Mouse (Mus musculus) stomach, embryonic 15.5 days (tissue): ENCODE measurements around the gene Aqp11. TPM values are rescaled to one million over a fixed set of nuclear protein-coding genes. Genes with fewer than 3 reads are reported as not detected.

Source experiments
- ATAC-seq: fragments of 200-750 bp; cut with Nextera tagmentation; 2 replicates; pipeline ENCODE4 v1.8.0; 2017; ENCODE audit warnings: low read depth, moderate number of reproducible peaks, moderate TSS enrichment; ENCODE audit not compliant: insufficient read depth, low FRiP score
- H3K27ac ChIP-seq: fragments of 300-500 bp; sonication (generic); 2 replicates; pipeline ENCODE4 v1.5.1; 2015; ENCODE audit warnings: mild to moderate bottlenecking, inconsistent platforms
- H3K27me3 ChIP-seq: fragments of 300-500 bp; sonication (generic); replicated peaks from 2 replicates; pipeline ENCODE4 v1.6.1; 2015; ENCODE audit warnings: inconsistent platforms
- H3K36me3 ChIP-seq: fragments of 300-500 bp; sonication (generic); 2 replicates; pipeline ENCODE4 v1.6.1; 2015; ENCODE audit warnings: inconsistent platforms
- H3K4me1 ChIP-seq: fragments of 300-500 bp; sonication (generic); 2 replicates; pipeline ENCODE4 v1.6.1; 2015; ENCODE audit warnings: inconsistent platforms
- H3K4me2 ChIP-seq: fragments of 300-500 bp; sonication (generic); 2 replicates; pipeline ENCODE4 v1.6.1; 2015; ENCODE audit warnings: mild to moderate bottlenecking, inconsistent platforms
- H3K4me3 ChIP-seq: fragments of 300-500 bp; sonication (generic); replicated peaks from 2 replicates; pipeline ENCODE4 v1.5.1; 2015; ENCODE audit warnings: inconsistent platforms
- H3K9ac ChIP-seq: fragments of 300-500 bp; sonication (generic); 2 replicates; pipeline ENCODE4 v1.6.1; 2015; ENCODE audit warnings: inconsistent platforms
- H3K9me3 ChIP-seq: fragments of 300-500 bp; sonication (generic); 2 replicates; pipeline ENCODE4 v1.6.1; 2016; ENCODE audit warnings: inconsistent platforms
- WGBS: fragments of 180-500 bp; shearing (Covaris S2); methylation state at CpG from one replicate; pipeline ENCODE4 v1.1.7; 2015; 5-methylcytosine and 5-hydroxymethylcytosine counted together
- polyA plus RNA-seq: library from polyadenylated mRNA; unstranded; fragments of >200 nt; fragmentation: Nextera tagmentation; extraction: Ambion mirVana; gene quantifications from 2 replicates; pipeline ENCODE4 v1.2.1, GENCODE M21; 2015

Gene Aqp11
- polyA plus RNA-seq, 1 experiment from 2014 or later = 19.0 TPM

DNA sequence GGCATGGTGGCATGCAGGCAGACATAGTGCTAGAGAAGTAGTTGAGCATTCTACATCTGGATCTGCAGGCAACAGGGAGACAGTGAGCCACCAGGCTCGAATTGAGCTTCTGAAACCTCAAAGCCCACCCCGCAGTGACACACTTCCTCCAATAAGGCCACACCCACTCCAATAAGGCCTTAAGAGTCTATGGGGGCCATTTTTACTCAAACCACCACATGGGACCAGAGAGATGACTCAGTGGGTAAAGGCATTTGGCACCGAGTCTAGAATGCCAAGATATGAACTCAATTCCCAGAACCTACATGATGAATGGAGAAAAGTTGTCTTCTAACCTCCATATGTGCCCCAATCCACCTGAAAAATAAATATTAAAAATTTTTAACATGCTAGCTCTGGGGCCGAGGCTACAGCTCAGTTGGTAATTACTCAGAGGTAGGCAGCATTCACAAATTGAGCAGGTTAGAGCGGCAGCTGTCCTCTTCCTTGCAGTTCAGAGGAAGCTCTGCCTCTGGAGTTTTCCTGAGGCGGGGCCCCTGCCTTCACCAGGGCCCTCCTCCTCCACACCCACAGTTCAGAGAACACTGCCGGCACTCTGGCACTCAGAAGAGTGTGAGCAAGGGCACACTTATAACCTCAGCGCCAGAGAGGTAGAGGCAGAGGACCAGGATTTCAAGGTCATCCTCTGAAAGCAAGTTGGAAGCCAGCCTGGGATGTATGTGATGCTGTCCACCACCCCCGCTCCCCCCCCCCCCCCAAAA is 28.5 kb upstream of the Aqp11 start:
- H3K4me2 ChIP-seq = no peak overlapping the region
- 0 out of 2 replicates have a peak, but pooled peaks have one; percentile 46 for ATAC-seq
- no peaks in the 10 kb centered on the region for H3K4me1 ChIP-seq
- no peaks in the 10 kb centered on the region for H3K36me3 ChIP-seq
- H3K4me3 ChIP-seq = no peak overlapping the region
- H3K9ac ChIP-seq = no peak overlapping the region
- 65% methylated on average over 9 of the region's 9 CpGs for WGBS
- H3K27ac ChIP-seq = no peak overlapping the region
- no peaks in the 10 kb centered on the region for H3K9me3 ChIP-seq
- no peaks in the 10 kb centered on the region for H3K27me3 ChIP-seq

DNA sequence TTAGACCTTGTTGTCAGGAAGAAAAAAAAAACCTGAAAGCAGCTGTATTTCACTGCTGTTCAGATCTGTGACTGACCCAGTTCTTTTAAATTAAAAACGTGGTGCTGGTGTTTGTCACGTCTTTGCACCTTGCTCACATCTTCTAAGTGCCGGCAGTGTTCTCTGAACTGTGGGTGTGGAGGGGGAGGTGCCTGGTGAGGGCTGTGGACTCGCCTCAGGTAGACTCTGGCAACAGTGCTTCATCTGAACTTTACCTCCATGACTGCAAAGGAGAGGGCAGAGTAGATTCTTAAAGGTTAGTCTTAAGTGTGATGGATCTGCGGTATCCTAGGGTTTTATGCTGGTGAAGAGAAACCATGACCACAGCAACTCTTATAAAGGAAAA is 27.9 kb upstream of the Aqp11 start:
- H3K27me3 ChIP-seq = no peaks in the 10 kb centered on the region
- no peak overlapping the region for H3K4me3 ChIP-seq
- no peaks in the 10 kb centered on the region for H3K4me1 ChIP-seq
- H3K36me3 ChIP-seq = no peaks in the 10 kb centered on the region
- no peak overlapping the region for H3K27ac ChIP-seq
- ATAC-seq = no peak
- no peak overlapping the region for H3K9ac ChIP-seq
- H3K9me3 ChIP-seq = no peaks in the 10 kb centered on the region
- WGBS = 78% methylated on average over 5 of the region's 5 CpGs
- H3K4me2 ChIP-seq = no peak overlapping the region

DNA sequence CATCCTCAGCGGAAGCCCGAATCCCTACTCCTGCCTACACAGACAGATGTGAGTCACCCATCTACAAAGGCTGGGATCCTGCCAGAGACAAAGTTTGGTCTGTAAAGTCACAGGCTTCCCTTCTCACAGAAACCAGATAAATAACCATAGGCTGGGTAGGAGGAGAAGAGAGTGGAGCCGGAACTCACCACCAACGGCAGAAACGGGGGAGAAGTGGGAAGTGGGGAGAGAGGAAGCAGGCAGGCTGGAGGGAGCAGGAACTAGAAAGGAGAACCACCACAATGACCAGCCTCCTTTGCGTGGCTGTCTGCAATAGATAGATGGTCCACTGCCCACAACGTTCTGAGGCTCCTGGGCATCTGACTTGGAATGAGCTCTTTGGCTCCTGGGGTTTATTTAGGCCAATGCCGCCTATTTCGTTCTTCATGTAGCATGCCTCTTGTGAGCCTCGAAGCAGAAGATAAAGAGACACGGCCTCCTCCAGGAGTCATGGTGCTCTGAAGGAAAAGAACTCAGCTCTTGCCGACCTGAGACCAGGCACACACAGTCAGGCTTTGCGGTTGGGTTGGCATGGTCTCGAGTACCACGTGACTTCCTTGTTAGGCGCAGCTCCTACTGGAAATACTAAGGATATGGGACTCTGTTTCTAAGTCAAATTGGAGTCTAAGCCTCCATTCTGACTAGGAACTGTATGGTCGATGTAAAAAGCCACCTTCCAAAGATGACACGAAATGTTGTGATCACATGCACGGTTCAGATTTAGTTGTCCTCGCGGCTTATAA is 27.3 kb upstream of the Aqp11 start:
- H3K27me3 ChIP-seq = no peaks in the 10 kb centered on the region
- H3K4me2 ChIP-seq = no peak overlapping the region
- no peak overlapping the region for H3K9ac ChIP-seq
- no peaks in the 10 kb centered on the region for H3K9me3 ChIP-seq
- H3K4me1 ChIP-seq = no peaks in the 10 kb centered on the region
- no peaks in the 10 kb centered on the region for H3K36me3 ChIP-seq
- no peak overlapping the region for H3K27ac ChIP-seq
- no peak for ATAC-seq
- WGBS = 88% methylated on average over 21 of the region's 21 CpGs
- no peak overlapping the region for H3K4me3 ChIP-seq

DNA sequence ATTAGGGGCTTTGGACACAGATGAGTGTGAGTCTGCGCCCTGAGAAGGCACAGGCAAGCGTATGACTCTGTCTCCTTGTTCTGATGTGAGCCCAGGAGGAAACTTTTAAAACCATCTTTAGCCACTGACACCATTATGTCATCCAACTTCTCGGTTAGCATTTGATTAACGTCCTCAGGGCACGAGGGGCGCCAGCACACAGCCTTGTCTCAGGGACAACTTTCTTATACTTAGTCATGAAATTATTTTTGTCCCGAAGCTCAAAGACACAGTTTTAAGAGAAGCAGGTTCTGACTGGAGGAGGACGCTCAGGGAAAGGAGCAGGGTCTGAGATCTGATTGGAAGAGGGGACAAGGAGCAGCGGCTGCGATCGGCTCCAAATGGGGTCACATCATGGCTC is 26.5 kb upstream of the Aqp11 start:
- Histone ChIP-seq H3K9me3 (no peaks in the 10 kb centered on the region), H3K27ac (no peak overlapping the region), H3K4me1 (no peaks in the 10 kb centered on the region), H3K36me3 (no peaks in the 10 kb centered on the region), H3K27me3 (no peaks in the 10 kb centered on the region), H3K4me3 (no peak overlapping the region), H3K4me2 (no peak overlapping the region), H3K9ac (no peak overlapping the region)
- WGBS = 74% methylated on average over 11 of the region's 11 CpGs
- ATAC-seq = no peak

DNA sequence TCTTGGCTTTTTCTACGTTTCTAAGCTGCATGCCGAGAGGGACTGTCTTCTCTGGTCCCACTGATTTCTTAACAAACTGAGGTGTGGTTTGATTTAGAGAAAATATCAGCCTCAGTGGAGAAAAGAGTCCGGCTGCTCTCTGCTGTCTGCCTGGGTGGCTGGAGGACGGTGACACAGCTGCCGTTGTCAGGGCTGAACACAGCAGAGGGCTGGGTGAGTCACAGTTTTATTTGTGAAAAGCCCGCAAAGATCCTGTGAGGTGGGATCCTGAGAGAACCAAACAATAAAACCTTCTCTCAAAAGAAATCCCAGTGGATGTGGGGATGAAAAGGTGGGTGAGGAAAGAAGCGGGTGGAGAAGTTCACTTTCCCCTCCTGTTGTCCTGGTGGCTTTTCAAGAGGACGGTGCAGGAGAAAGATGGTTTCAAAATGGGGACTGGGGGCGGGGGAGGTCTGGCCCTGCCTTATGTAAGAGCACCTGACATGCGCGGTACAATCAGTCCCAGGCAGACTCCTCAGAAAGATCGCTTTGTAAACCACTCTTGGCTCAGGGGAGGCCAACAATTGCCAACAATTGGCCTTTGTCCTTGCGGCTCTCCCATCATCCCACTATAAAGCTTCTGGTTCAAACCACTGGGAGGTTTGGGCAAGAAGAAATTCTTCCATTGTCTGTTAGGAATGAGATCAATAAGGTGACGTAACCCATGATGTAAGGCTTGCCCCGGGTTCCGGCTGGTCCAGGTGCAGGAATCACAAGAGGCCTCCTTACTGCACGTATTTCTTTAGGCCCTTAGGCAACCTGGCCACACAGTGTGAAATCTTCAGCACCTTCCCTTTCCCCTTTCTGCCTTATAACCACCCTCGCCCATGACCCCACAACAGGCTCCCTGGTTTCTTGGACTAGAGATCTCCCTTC is 19.1 kb upstream of the Aqp11 start:
- Histone ChIP-seq H3K9me3 (no peaks in the 10 kb centered on the region), H3K4me1 (no peaks in the 10 kb centered on the region), H3K9ac (no peak overlapping the region), H3K36me3 (no peaks in the 10 kb centered on the region), H3K27ac (no peak overlapping the region), H3K4me3 (no peak overlapping the region), H3K4me2 (peak overlapping the region; percentile 30; the same call in 1 of the 2 replicates), H3K27me3 (no peaks in the 10 kb centered on the region)
- 58% methylated on average over 18 of the region's 18 CpGs for WGBS
- peak; percentile 58; the same call in 1 of the 2 replicates for ATAC-seq

DNA sequence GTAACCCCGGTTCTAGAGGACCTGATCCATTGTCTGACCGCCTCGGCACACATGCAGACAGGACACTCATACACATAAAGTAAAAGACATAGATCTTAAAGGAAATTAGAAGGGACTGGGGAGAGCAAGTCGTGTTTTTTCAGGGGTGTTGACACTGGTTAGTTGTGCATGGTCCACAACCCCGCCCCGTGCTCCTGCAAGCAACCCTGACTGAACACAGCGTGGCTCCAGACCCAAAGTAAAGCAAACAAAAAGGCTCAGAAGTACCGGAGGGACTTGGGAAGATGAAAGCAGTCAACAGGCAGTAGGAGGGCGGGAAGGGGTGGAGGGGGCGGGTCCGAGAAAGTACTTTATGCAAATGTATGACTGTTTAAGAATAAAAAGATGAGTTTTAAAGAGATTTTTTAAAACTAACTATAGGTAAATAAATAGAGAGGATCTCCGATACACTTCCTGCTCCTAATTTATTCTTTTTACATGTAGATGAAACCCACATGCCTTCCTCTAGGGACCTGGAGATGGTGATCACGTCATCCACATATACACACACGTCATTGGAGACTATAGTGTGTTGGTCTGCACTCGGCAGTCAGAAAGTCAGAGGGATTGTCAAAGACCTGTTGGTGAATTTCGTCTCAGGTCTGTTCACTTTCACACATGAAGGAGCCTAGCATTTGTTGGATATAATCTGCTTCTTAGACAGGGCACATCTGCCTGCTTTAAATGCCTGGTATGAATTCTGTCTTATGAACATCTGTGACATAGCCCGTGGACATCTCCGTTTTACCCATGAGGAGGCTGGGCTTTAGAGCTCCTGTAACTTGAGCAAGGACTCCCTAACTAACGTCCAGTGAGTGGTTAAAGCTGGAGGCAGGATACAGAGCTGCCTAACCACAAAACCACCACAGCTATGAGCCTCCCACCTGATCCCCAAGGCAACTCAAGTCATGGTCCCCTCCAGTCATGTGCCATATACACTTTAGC is 11.4 kb upstream of the Aqp11 start:
- Histone ChIP-seq H3K9ac (no peak overlapping the region), H3K27ac (peak overlapping the region; percentile 68), H3K4me1 (peaks cover 3% of the 10 kb centered on the region; the same call in 1 of the 2 replicates), H3K9me3 (no peaks in the 10 kb centered on the region), H3K4me3 (peak overlapping the region; percentile 21), H3K36me3 (no peaks in the 10 kb centered on the region), H3K4me2 (peak overlapping the region; percentile 45), H3K27me3 (no peaks in the 10 kb centered on the region)
- 31% methylated on average over 19 of the region's 19 CpGs for WGBS
- ATAC-seq = 0 out of 2 replicates have a peak, but pooled peaks have one; percentile 41

DNA sequence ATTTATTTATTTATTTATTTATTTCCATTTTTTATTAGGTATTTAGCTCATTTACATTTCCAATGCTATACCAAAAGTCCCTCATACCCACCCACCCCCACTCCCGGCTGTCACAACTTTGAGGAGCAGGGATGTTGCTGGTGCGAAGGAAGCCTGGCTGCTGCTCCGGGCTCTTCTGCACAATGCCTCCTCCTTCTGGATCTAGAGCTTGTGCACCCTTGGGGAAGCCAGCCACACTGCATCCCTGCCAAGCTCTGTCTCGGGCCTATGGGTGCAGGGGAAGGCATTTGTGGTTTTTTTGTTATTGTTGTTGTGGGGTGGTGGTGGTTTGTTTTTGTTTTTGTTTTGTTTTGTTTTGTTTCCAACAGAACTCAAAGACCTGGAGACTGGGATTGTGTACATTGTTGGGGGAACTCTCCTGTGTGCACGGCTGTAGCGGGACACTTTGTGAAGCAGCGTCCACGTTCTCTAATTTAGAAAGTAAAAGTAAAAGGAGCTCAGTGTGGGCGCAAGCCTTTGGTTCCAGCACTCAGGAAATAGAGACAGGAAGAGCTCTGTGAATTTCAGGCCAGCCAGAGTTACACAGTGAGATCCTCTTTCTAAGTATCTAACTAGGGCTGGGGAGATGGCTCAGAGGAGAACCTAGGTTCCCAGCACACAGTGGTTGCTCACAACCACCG is 10.6 kb upstream of the Aqp11 start:
- Histone ChIP-seq H3K9ac (no peak overlapping the region), H3K36me3 (no peaks in the 10 kb centered on the region), H3K4me1 (peaks cover 3% of the 10 kb centered on the region; the same call in 1 of the 2 replicates), H3K27me3 (no peaks in the 10 kb centered on the region), H3K4me2 (peak overlapping the region; percentile 45), H3K4me3 (peak overlapping the region; percentile 21), H3K9me3 (no peaks in the 10 kb centered on the region), H3K27ac (peak overlapping the region; percentile 68)
- WGBS = 56% methylated on average over 10 of the region's 10 CpGs
- no peak; the same call in 1 of the 2 replicates for ATAC-seq

DNA sequence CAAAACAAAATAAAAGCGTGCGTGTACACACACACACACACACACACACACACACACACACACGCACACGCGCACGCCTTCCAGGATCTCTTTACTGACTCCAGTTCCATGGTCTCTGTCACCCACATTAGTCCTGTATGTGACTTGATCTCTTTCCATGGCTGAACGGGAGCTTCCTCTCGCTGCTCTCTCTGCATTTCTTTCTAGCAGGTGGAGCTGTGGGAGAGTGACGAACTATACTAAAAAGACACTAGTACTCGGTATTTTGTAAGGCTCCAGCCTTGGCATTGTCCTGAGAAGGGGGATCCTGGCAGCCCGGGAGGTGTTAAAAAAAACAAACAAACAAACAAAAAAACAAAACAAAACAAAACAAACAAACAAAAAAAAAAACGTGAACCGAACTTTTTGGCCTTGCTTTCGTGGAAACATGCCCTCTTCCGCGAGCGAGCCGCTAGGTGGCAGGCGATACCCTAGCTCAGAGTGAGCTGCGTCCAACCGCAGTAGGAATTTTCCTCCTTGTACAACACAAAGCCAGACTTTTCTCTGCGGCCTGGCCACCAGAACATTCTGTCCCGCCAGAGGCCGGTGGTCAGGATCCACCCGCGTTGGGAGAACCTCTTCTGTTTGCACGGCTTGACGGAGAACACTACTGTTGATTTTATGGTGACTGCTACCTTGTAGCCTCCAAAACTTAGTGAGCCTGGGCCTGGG is 9.9 kb upstream of the Aqp11 start:
- 25% methylated on average over 28 of the region's 28 CpGs for WGBS
- no peak overlapping the region for H3K4me3 ChIP-seq
- no peaks in the 10 kb centered on the region for H3K36me3 ChIP-seq
- peak; percentile 65 for ATAC-seq
- no peak overlapping the region for H3K27ac ChIP-seq
- H3K4me2 ChIP-seq = peak overlapping the region; percentile 37; the same call in 1 of the 2 replicates
- peaks cover 3% of the 10 kb centered on the region; the same call in 1 of the 2 replicates for H3K4me1 ChIP-seq
- no peaks in the 10 kb centered on the region for H3K9me3 ChIP-seq
- H3K9ac ChIP-seq = no peak overlapping the region
- no peaks in the 10 kb centered on the region for H3K27me3 ChIP-seq

DNA sequence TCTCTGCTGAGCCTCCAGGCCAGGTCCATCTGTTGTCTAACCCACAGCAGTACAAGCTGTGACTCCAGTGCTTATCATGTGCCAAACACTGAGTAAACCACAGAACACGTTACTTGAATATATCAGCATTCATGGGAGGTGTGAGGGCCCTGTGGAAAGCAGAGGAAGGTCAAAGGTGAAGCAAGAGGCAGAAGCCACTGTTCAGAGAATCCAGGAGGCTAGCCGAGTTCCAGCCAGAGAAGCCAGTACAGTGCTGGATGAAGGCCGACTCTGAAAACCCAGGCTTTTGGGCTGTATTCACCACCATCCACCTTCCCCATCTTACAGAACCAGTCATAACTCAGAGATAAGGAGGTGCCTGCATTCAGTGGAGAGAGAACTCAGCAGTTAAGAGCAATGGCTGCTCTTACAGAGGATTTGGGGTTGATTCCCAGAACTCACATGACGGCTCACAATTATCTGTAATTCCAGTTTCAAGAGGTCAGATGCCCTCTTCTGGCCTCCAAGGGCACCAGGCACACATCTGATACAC is 9.2 kb upstream of the Aqp11 start:
- H3K4me2 ChIP-seq = no peak overlapping the region
- no peaks in the 10 kb centered on the region for H3K9me3 ChIP-seq
- H3K9ac ChIP-seq = no peak overlapping the region
- H3K4me1 ChIP-seq = peaks cover 3% of the 10 kb centered on the region; the same call in 1 of the 2 replicates
- H3K36me3 ChIP-seq = no peaks in the 10 kb centered on the region
- no peak overlapping the region for H3K27ac ChIP-seq
- H3K4me3 ChIP-seq = no peak overlapping the region
- WGBS = 63% methylated on average over 4 of the region's 4 CpGs
- ATAC-seq = peak; percentile 70; the same call in 1 of the 2 replicates
- H3K27me3 ChIP-seq = no peaks in the 10 kb centered on the region

DNA sequence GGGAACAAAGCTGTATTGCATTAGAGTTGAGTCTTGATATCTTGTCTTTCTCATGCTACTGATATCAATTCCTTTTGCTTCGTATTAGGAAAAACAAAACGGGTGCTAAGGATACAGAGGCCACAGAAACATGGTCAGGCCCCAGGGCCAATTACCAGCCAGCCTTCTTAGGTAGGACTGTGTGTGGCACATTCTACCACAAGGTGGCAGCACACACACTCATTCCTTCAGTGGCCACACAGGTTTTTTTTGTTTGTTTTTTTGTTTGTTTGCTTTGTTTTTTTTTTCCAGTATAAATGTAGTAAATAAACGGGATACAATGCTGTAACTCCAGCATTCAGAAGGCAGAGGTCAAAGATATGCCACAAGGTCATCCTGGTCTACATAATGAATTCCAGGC is 7.2 kb upstream of the Aqp11 start:
- 15% methylated on average over 3 of the region's 3 CpGs for WGBS
- Histone ChIP-seq H3K4me1 (peaks cover 3% of the 10 kb centered on the region; the same call in 1 of the 2 replicates), H3K9me3 (no peaks in the 10 kb centered on the region), H3K27me3 (no peaks in the 10 kb centered on the region), H3K36me3 (no peaks in the 10 kb centered on the region), H3K9ac (no peak overlapping the region), H3K4me3 (no peak overlapping the region), H3K27ac (no peak overlapping the region), H3K4me2 (no peak overlapping the region)
- no peak for ATAC-seq
